Mouse (Mus musculus) intestine, embryonic 16.5 days (tissue): ENCODE data around the gene Acsm1. TPM values are rescaled to one million over a fixed set of nuclear protein-coding genes. Genes with fewer than 3 reads are reported as not detected.

ENCODE experiments used
- polyA plus RNA-seq: library from polyadenylated mRNA; unstranded; fragments of >200 nt; fragmentation: Nextera tagmentation; extraction: Ambion mirVana; gene quantifications from 2 replicates; pipeline ENCODE4 v1.2.1, GENCODE M21; 2015

Acsm1 gene
- polyA plus RNA-seq, 1 experiment from 2014 or later, result 0.09 TPM

Other genes starting within 250 kb of the Acsm1 start
- 0.59 and 0.89 TPM in 2 replicates for gene Gp2, start 147.7 kb upstream of the Acsm1 start, polyA plus RNA-seq
- gene Umod, start 127.7 kb upstream of the Acsm1 start, polyA plus RNA-seq, result not detected in 2 replicates
- 0.07 TPM in 1 of 2 replicates, not detected in the other for gene Acsm5, start 87.6 kb upstream of the Acsm1 start, polyA plus RNA-seq
- not detected in 2 replicates for gene Pdilt, start 83.5 kb upstream of the Acsm1 start, polyA plus RNA-seq
- not detected in 2 replicates for gene Acsm2, start 52.7 kb upstream of the Acsm1 start, polyA plus RNA-seq
- gene Acsm4, start 83.0 kb downstream of the Acsm1 start, polyA plus RNA-seq, result not detected in 2 replicates
- 53.8 and 56.4 TPM in 2 replicates for gene Thumpd1, start 113.8 kb downstream of the Acsm1 start, polyA plus RNA-seq
- 7.2 and 8.3 TPM in 2 replicates for gene Acsm3, start 153.9 kb downstream of the Acsm1 start, polyA plus RNA-seq
- gene Rexo5, start 187.0 kb downstream of the Acsm1 start, polyA plus RNA-seq, result 15.8 and 17.2 TPM in 2 replicates
- 14.0 and 15.1 TPM in 2 replicates for gene Eri2, start 187.0 kb downstream of the Acsm1 start, polyA plus RNA-seq